Mouse (Mus musculus) liver, embryonic 15.5 days (tissue): Measurements from ENCODE around the gene E130114P18Rik. TPM values are rescaled to one million over a fixed set of nuclear protein-coding genes. Genes with fewer than 3 reads are reported as not detected.

Source experiments
- ATAC-seq: fragments of 200-750 bp; cut with Nextera tagmentation; 2 replicates; pipeline ENCODE4 v1.8.0; 2017; ENCODE audit warnings: moderate number of reproducible peaks, mild to moderate bottlenecking, moderate library complexity; ENCODE audit not compliant: insufficient read depth
- H3K27ac ChIP-seq: fragments of 300-500 bp; sonication (generic); replicated peaks from 2 replicates; pipeline ENCODE4 v1.5.1; 2015; ENCODE audit warnings: mild to moderate bottlenecking, inconsistent platforms
- H3K27me3 ChIP-seq: fragments of 300-500 bp; sonication (generic); 2 replicates; pipeline ENCODE4 v1.6.1; 2015; ENCODE audit warnings: mild to moderate bottlenecking, inconsistent platforms
- H3K36me3 ChIP-seq: fragments of 300-500 bp; sonication (generic); replicated peaks from 2 replicates; pipeline ENCODE4 v1.6.1; 2015; ENCODE audit warnings: moderate library complexity, mild to moderate bottlenecking, inconsistent platforms
- H3K4me1 ChIP-seq: fragments of 300-500 bp; sonication (generic); replicated peaks from 2 replicates; pipeline ENCODE4 v1.6.1; 2015; ENCODE audit warnings: inconsistent platforms
- H3K4me2 ChIP-seq: fragments of 300-500 bp; sonication (generic); 2 replicates; pipeline ENCODE4 v1.6.1; 2015; ENCODE audit warnings: moderate library complexity, mild to moderate bottlenecking, inconsistent platforms
- H3K4me3 ChIP-seq: fragments of 300-500 bp; sonication (generic); replicated peaks from 2 replicates; pipeline ENCODE4 v1.5.1; 2015; ENCODE audit warnings: mild to moderate bottlenecking, inconsistent platforms
- H3K9ac ChIP-seq: fragments of 300-500 bp; sonication (generic); 2 replicates; pipeline ENCODE4 v1.6.1; 2015; ENCODE audit warnings: moderate library complexity, mild to moderate bottlenecking, inconsistent platforms
- H3K9me3 ChIP-seq: fragments of 300-500 bp; sonication (generic); replicated peaks from 2 replicates; pipeline ENCODE4 v1.6.1; 2016; ENCODE audit warnings: inconsistent platforms
- WGBS: fragments of 180-500 bp; shearing (Covaris S2); methylation state at CpG from one replicate; pipeline ENCODE4 v1.1.7; 2015; ENCODE audit warnings: mixed read lengths; ENCODE audit not compliant: insufficient replicate concordance; 5-methylcytosine and 5-hydroxymethylcytosine counted together
- polyA plus RNA-seq: library from polyadenylated mRNA; unstranded; fragments of >200 nt; fragmentation: Nextera tagmentation; extraction: Ambion mirVana; gene quantifications from 2 replicates; pipeline ENCODE4 v1.2.1, GENCODE M21; 2015

E130114P18Rik gene
- polyA plus RNA-seq, 1 experiment from 2014 or later, result 0.10 TPM

GRCm38 (mm10) chr4:97816753-97817152 lies 38.9 kb upstream of the E130114P18Rik start:
- ATAC-seq, result no peak
- Histone ChIP-seq H3K27me3 (no peaks in the 10 kb centered on the region), H3K4me3 (no peak overlapping the region), H3K27ac (no peak overlapping the region), H3K36me3 (no peaks in the 10 kb centered on the region), H3K9me3 (no peaks in the 10 kb centered on the region), H3K9ac (no peak overlapping the region), H3K4me2 (no peak overlapping the region), H3K4me1 (0 out of 2 replicates have a peak, but pooled peaks cover 3% of the 10 kb centered on the region)
- 61% methylated on average over 3 of the region's 3 CpGs for whole genome bisulfite sequencing

- Histone ChIP-seq H3K9ac (no peak overlapping the region), H3K4me2 (no peak overlapping the region), H3K27ac (peak overlapping the region; percentile 38; the same call in 1 of the 2 replicates), H3K4me3 (no peak overlapping the region), H3K9me3 (no peaks in the 10 kb centered on the region), H3K4me1 (0 out of 2 replicates have a peak, but pooled peaks cover 3% of the 10 kb centered on the region), H3K36me3 (no peaks in the 10 kb centered on the region), H3K27me3 (no peaks in the 10 kb centered on the region)
- no peak for ATAC-seq
Observed at GRCm38 (mm10) chr4:97816001-97816400, 38.1 kb upstream of the E130114P18Rik start.

GRCm38 (mm10) chr4:97814515-97814914 lies 36.6 kb upstream of the E130114P18Rik start:
- H3K27ac ChIP-seq, result peak overlapping the region; percentile 38; the same call in 1 of the 2 replicates
- ATAC-seq, result peak; percentile 59; the same call in 1 of the 2 replicates
- no peak overlapping the region for H3K9ac ChIP-seq
- H3K36me3 ChIP-seq, result no peaks in the 10 kb centered on the region
- no peaks in the 10 kb centered on the region for H3K9me3 ChIP-seq
- H3K4me2 ChIP-seq, result no peak overlapping the region
- H3K4me1 ChIP-seq, result peaks cover 7% of the 10 kb centered on the region; the same call in 1 of the 2 replicates
- no peak overlapping the region for H3K4me3 ChIP-seq
- H3K27me3 ChIP-seq, result no peaks in the 10 kb centered on the region
- 60% methylated on average over 7 of the region's 7 CpGs for WGBS

GRCm38 (mm10) chr4:97813996-97814395 lies 36.1 kb upstream of the E130114P18Rik start:
- Histone ChIP-seq H3K4me3 (no peak overlapping the region), H3K9ac (no peak overlapping the region), H3K36me3 (no peaks in the 10 kb centered on the region), H3K4me2 (no peak overlapping the region), H3K27ac (peak overlapping the region; percentile 38; the same call in 1 of the 2 replicates), H3K9me3 (no peaks in the 10 kb centered on the region), H3K4me1 (peaks cover 13% of the 10 kb centered on the region), H3K27me3 (no peaks in the 10 kb centered on the region)
- 51% methylated on average over 4 of the region's 4 CpGs for WGBS
- ATAC-seq, result no peak

- H3K27me3 ChIP-seq, result no peaks in the 10 kb centered on the region
- H3K36me3 ChIP-seq, result no peaks in the 10 kb centered on the region
- no peaks in the 10 kb centered on the region for H3K9me3 ChIP-seq
- no peak overlapping the region for H3K9ac ChIP-seq
- no peak for ATAC-seq
- no peak overlapping the region for H3K27ac ChIP-seq
- no peak overlapping the region for H3K4me3 ChIP-seq
- H3K4me2 ChIP-seq, result no peak overlapping the region
- H3K4me1 ChIP-seq, result peaks cover 16% of the 10 kb centered on the region
- 53% methylated on average over 5 of the region's 5 CpGs for WGBS
Observed at GRCm38 (mm10) chr4:97813035-97813434, 35.2 kb upstream of the E130114P18Rik start.

- H3K4me2 ChIP-seq, result no peak overlapping the region
- H3K9ac ChIP-seq, result no peak overlapping the region
- no peaks in the 10 kb centered on the region for H3K27me3 ChIP-seq
- WGBS, result 47% methylated on average over 7 of the region's 7 CpGs
- H3K9me3 ChIP-seq, result no peaks in the 10 kb centered on the region
- H3K27ac ChIP-seq, result no peak overlapping the region
- ATAC-seq, result peak; percentile 76
- no peaks in the 10 kb centered on the region for H3K36me3 ChIP-seq
- H3K4me1 ChIP-seq, result peaks cover 16% of the 10 kb centered on the region
- H3K4me3 ChIP-seq, result no peak overlapping the region
Observed at GRCm38 (mm10) chr4:97810348-97810939, 32.6 kb upstream of the E130114P18Rik start.

GRCm38 (mm10) chr4:97809582-97810295 lies 31.9 kb upstream of the E130114P18Rik start:
- no peaks in the 10 kb centered on the region for H3K27me3 ChIP-seq
- 58% methylated on average over 4 of the region's 4 CpGs for WGBS
- ATAC-seq, result no peak
- no peak overlapping the region for H3K4me2 ChIP-seq
- no peaks in the 10 kb centered on the region for H3K9me3 ChIP-seq
- H3K27ac ChIP-seq, result no peak overlapping the region
- peaks cover 19% of the 10 kb centered on the region for H3K4me1 ChIP-seq
- H3K9ac ChIP-seq, result no peak overlapping the region
- H3K4me3 ChIP-seq, result no peak overlapping the region
- H3K36me3 ChIP-seq, result no peaks in the 10 kb centered on the region

- no peak overlapping the region for H3K9ac ChIP-seq
- ATAC-seq, result no peak
- 41% methylated on average over 3 of the region's 3 CpGs for WGBS
- no peaks in the 10 kb centered on the region for H3K27me3 ChIP-seq
- no peak overlapping the region for H3K4me3 ChIP-seq
- no peaks in the 10 kb centered on the region for H3K36me3 ChIP-seq
- no peak overlapping the region for H3K27ac ChIP-seq
- H3K4me2 ChIP-seq, result no peak overlapping the region
- peaks cover 16% of the 10 kb centered on the region for H3K4me1 ChIP-seq
- no peaks in the 10 kb centered on the region for H3K9me3 ChIP-seq
Observed at GRCm38 (mm10) chr4:97808885-97809284, 31.0 kb upstream of the E130114P18Rik start.

- no peak overlapping the region for H3K27ac ChIP-seq
- H3K27me3 ChIP-seq, result no peaks in the 10 kb centered on the region
- H3K4me2 ChIP-seq, result no peak overlapping the region
- ATAC-seq, result no peak
- WGBS, result 72% methylated on average over 2 of the region's 2 CpGs
- peaks cover 16% of the 10 kb centered on the region for H3K4me1 ChIP-seq
- H3K9ac ChIP-seq, result no peak overlapping the region
- H3K9me3 ChIP-seq, result no peaks in the 10 kb centered on the region
- H3K36me3 ChIP-seq, result no peaks in the 10 kb centered on the region
- H3K4me3 ChIP-seq, result no peak overlapping the region
Observed at GRCm38 (mm10) chr4:97806924-97807323, 29.0 kb upstream of the E130114P18Rik start.

GRCm38 (mm10) chr4:97805896-97806808 lies 28.3 kb upstream of the E130114P18Rik start:
- ATAC-seq, result no peak
- Histone ChIP-seq H3K4me2 (no peak overlapping the region), H3K27ac (no peak overlapping the region), H3K4me3 (no peak overlapping the region), H3K4me1 (peaks cover 16% of the 10 kb centered on the region), H3K9me3 (no peaks in the 10 kb centered on the region), H3K9ac (no peak overlapping the region), H3K27me3 (no peaks in the 10 kb centered on the region), H3K36me3 (0 out of 2 replicates have a peak, but pooled peaks cover 4% of the 10 kb centered on the region)
- WGBS, result 68% methylated on average over 7 of the region's 7 CpGs

- Histone ChIP-seq H3K27me3 (no peaks in the 10 kb centered on the region), H3K9ac (no peak overlapping the region), H3K9me3 (no peaks in the 10 kb centered on the region), H3K36me3 (0 out of 2 replicates have a peak, but pooled peaks cover 4% of the 10 kb centered on the region), H3K4me3 (no peak overlapping the region), H3K4me1 (peaks cover 16% of the 10 kb centered on the region), H3K27ac (no peak overlapping the region), H3K4me2 (no peak overlapping the region)
- ATAC-seq, result no peak
- WGBS, result 41% methylated on average over 2 of the region's 2 CpGs
Observed at GRCm38 (mm10) chr4:97805255-97805654, 27.4 kb upstream of the E130114P18Rik start.
